Mouse (Mus musculus) forebrain, embryonic 15.5 days (tissue): ENCODE data around the gene Gm45062. TPM values are rescaled to one million over a fixed set of nuclear protein-coding genes. Genes with fewer than 3 reads are reported as not detected.
"Not testable (repeated sequence)": the region's sequence is repeated elsewhere in the genome, so short reads cannot be mapped to it uniquely, and the experiment has no call there.

Experiments
- ATAC-seq: fragments of 200-750 bp; cut with Nextera tagmentation; replicated peaks from 2 replicates; pipeline ENCODE4 v1.8.0; 2017; ENCODE audit warnings: mild to moderate bottlenecking, moderate TSS enrichment, moderate library complexity
- H3K27ac ChIP-seq: fragments of 300-500 bp; sonication (generic); replicated peaks from 2 replicates; pipeline ENCODE4 v1.5.1; 2015; ENCODE audit warnings: mild to moderate bottlenecking, inconsistent platforms
- H3K27me3 ChIP-seq: fragments of 300-500 bp; sonication (generic); 2 replicates; pipeline ENCODE4 v1.6.1; 2015; ENCODE audit warnings: inconsistent platforms
- H3K36me3 ChIP-seq: fragments of 300-500 bp; sonication (generic); 2 replicates; pipeline ENCODE4 v1.6.1; 2015; ENCODE audit warnings: mild to moderate bottlenecking, inconsistent platforms
- H3K4me1 ChIP-seq: fragments of 300-500 bp; sonication (generic); 2 replicates; pipeline ENCODE4 v1.6.1; 2015; ENCODE audit warnings: inconsistent platforms
- H3K4me2 ChIP-seq: fragments of 300-500 bp; sonication (generic); replicated peaks from 2 replicates; pipeline ENCODE4 v1.6.1; 2015; ENCODE audit warnings: mild to moderate bottlenecking, inconsistent platforms
- H3K4me3 ChIP-seq: fragments of 300-500 bp; sonication (generic); 2 replicates; pipeline ENCODE4 v1.5.1; 2015; ENCODE audit warnings: mild to moderate bottlenecking, inconsistent platforms
- H3K9ac ChIP-seq: fragments of 300-500 bp; sonication (generic); replicated peaks from 2 replicates; pipeline ENCODE4 v1.6.1; 2015; ENCODE audit warnings: mild to moderate bottlenecking, inconsistent platforms
- H3K9me3 ChIP-seq: fragments of 300-500 bp; sonication (generic); 2 replicates; pipeline ENCODE4 v1.6.1; 2016; ENCODE audit warnings: inconsistent platforms
- WGBS: fragments of 180-500 bp; shearing (Covaris S2); methylation state at CpG from one replicate; pipeline ENCODE4 v1.1.7; 2015; ENCODE audit warnings: mixed read lengths; 5-methylcytosine and 5-hydroxymethylcytosine counted together
- polyA plus RNA-seq: library from polyadenylated mRNA; unstranded; fragments of >200 nt; fragmentation: Nextera tagmentation; extraction: Ambion mirVana; gene quantifications from 2 replicates; pipeline ENCODE4 v1.2.1, GENCODE M21; 2015

Gene Gm45062
- polyA plus RNA-seq, 1 experiment from 2014 or later: 21.8 TPM

DNA sequence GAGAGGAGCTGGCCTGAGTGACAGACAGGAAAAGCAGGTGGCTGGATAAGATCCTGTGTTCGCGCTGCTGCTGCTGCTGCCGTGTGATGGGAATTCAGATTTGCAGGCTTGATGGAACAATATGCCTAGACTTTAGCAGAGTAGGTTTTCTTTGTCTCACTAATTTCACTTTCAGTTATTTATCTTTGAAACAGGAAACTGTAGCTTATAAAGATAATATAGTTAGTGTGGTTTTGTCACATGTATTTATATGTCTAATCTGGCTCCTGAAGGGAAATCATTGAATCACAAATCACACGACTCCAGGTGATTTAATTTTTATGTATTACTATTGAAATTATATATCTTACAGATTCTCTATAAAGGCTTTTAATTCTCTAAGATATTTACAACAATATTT is 24.0 kb downstream of the Gm45062 start:
- no peak for ATAC-seq
- Histone ChIP-seq H3K27ac (no peak overlapping the region), H3K4me3 (no peak overlapping the region), H3K9me3 (no peaks in the 10 kb centered on the region), H3K36me3 (no peaks in the 10 kb centered on the region; the same call in 1 of the 2 replicates), H3K9ac (no peak overlapping the region), H3K27me3 (no peaks in the 10 kb centered on the region), H3K4me1 (no peaks in the 10 kb centered on the region), H3K4me2 (no peak overlapping the region)
- WGBS: 73% methylated on average over 4 of the region's 4 CpGs

DNA sequence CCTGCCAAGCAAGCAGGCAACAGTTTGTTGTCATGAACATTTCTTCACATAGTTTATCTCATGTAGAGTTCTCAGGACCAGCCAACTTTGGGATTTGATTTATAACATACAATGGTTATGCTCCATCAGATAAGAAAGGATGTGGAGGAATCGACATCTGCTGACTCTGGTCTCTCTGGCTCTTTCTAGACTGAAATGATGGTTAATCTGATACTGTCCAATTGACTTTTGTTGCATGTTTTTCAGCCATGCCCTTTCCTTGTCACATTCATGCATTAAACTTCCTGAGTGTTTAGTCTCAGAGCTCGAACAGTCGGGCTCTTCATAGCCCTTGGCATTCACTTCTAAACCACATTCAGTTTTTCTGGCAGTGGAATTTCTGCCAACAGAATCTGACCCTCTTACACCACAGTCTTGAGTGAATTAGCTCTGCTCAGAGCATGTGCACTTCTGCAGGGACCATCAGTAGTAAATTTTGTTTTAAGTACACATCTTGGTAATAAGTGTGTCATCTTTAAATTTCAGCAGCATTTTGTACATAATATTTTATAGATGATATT is 26.2 kb downstream of the Gm45062 start:
- Histone ChIP-seq H3K9me3 (no peaks in the 10 kb centered on the region), H3K27ac (no peak overlapping the region), H3K36me3 (no peaks in the 10 kb centered on the region; the same call in 1 of the 2 replicates), H3K4me3 (no peak overlapping the region), H3K4me1 (no peaks in the 10 kb centered on the region), H3K9ac (no peak overlapping the region), H3K4me2 (no peak overlapping the region), H3K27me3 (no peaks in the 10 kb centered on the region)
- WGBS: 70% methylated on average over 3 of the region's 3 CpGs
- no peak for ATAC-seq

DNA sequence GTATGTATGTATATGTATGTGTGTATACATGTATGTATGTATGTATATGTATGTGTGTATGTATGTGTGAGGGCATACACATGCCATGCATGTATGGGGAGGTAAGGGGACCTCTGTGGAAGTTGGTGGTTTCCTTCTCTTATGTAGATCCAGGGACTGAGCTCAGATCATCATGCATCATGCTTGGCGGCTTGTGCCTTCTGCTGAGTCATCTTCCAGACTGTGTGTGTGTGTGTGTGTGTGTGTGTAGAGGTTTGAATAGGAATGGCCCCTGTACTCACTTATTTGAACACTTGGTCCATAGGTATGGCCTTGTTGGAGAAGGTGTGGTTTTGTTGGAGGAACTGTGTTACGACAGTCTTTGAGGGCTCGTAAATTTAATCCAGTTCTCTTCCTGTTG is 26.9 kb downstream of the Gm45062 start:
- no peaks in the 10 kb centered on the region for H3K9me3 ChIP-seq
- no peaks in the 10 kb centered on the region for H3K27me3 ChIP-seq
- H3K27ac ChIP-seq: no peak overlapping the region
- ATAC-seq: no peak
- H3K36me3 ChIP-seq: no peaks in the 10 kb centered on the region; the same call in 1 of the 2 replicates
- 100% methylated on average over 3 of the region's 3 CpGs for WGBS
- H3K4me3 ChIP-seq: no peak overlapping the region
- H3K4me2 ChIP-seq: no peak overlapping the region
- H3K9ac ChIP-seq: no peak overlapping the region
- H3K4me1 ChIP-seq: no peaks in the 10 kb centered on the region

DNA sequence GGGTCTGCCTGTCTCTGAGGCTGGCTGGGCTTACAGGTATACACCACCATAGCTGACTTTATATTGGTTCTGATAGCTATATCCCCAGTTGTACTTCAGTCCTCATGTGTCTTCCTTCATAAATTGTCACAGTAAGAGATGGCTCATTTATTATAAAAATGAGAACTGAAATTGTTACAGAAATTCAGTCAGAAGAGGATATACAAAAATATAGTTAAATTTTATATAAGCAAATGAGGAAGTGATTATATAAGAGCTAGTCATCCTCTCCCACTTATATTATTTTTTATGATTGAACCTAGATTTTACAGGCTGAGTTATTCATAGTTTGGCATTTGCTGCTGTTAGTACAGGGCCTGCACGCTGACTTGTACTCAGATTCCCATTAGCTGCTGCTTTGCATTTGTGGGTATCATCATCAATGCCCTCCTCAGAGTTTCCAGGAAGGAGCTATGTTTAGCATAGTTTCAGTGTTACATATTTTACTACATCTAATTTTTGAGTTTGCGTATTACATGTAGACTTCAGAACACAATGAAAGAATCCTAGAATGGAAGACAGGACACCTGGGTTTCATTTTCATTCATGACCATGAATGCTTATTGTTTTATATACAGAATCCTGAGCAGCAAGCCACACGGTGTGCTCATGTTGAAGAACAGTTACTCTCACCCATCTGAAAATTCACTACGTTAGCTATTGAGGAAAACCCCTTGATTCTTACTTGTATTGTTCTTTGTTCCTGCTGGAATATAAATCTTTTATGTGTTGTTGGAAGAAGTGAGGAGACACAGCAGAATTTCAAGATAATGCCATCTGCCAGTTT is 29.7 kb downstream of the Gm45062 start:
- Histone ChIP-seq H3K36me3 (no peaks in the 10 kb centered on the region), H3K4me1 (peaks cover 4% of the 10 kb centered on the region), H3K27me3 (no peaks in the 10 kb centered on the region), H3K4me2 (no peak overlapping the region), H3K4me3 (no peak overlapping the region), H3K9ac (no peak overlapping the region), H3K9me3 (no peaks in the 10 kb centered on the region), H3K27ac (no peak overlapping the region)
- WGBS: 73% methylated on average over 4 of the region's 4 CpGs
- ATAC-seq: no peak

DNA sequence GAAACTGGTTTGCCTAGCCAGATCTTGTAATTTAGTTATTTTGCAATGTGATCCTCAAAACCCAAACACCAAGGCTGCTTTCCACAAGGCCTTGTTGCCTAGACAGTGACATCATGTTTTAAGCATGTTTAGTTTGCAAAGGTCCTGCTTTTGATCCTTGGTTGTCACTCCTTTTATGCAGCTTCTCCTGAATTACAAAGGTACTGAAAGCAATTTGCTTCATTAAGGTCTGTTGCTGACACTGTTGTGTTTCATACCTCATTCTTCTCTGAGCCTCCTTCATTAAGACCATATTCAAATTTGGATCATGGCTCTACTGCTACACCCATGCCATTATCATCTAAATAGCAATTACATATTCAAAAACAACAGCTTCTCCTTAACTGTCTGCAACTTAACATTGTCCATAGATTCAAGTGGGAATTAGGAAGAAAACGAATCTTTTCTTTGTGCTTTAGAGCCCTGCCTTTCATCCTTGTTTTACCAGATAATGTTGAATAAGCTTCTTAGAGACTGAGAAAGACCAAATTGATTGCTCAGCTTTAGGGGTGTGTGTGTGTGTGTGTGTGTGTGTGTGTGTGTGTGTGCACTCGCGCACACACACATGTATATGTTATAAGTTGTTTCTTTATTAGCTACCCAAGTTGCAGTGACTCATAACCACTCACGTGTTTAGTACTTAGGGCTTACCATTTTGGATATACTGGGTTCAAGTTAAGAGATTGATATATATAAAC is 35.0 kb downstream of the Gm45062 start:
- Histone ChIP-seq H3K36me3 (no peaks in the 10 kb centered on the region), H3K27me3 (no peaks in the 10 kb centered on the region), H3K9ac (no peak overlapping the region), H3K4me1 (peaks cover 10% of the 10 kb centered on the region), H3K4me2 (no peak overlapping the region), H3K4me3 (no peak overlapping the region), H3K27ac (peak overlapping the region; percentile 2), H3K9me3 (no peaks in the 10 kb centered on the region)
- 30% methylated on average over 4 of the region's 4 CpGs for WGBS
- ATAC-seq: peak; percentile 90

DNA sequence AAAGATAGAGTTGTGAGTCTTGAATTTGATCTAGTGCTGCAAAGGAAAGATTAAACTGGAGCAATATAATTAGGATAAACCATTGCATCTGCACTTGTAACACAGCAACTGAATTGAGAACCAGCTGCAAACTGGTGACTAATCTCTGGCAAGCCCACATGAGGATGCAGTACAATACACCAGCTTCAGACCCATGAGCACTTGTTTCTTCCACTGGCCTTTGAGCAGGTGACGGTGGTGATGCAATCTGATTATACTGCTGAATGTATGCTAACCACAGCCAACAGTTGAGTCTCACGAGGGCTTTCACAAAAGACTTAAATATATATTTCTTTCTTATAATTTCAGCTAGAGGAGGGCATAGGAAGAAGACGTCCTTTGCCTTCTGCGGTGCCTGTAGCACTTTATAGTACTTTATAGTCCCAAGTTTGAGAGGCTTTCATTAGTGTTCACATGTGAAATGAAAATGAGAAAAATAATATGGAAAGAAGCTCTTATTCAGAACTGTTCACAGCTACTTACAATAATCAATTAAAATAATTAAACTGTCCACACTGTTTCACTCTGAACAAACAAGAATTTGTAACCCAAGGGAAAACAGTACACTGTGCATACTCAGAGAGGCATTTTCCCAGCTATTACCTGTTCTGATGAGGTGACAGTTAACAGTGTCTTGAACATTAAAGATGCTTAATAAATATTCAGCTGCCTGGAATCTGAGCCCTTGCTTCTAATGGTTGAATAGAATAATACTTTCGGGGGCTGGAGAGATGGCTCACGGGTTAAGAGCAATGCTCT is 40.0 kb downstream of the Gm45062 start:
- ATAC-seq: peak; percentile 75
- no peaks in the 10 kb centered on the region for H3K36me3 ChIP-seq
- no peak overlapping the region for H3K4me2 ChIP-seq
- H3K27ac ChIP-seq: no peak overlapping the region
- WGBS: 44% methylated on average over 6 of the region's 6 CpGs
- H3K9ac ChIP-seq: no peak overlapping the region
- peaks cover 3% of the 10 kb centered on the region for H3K4me1 ChIP-seq
- no peaks in the 10 kb centered on the region for H3K9me3 ChIP-seq
- H3K27me3 ChIP-seq: no peaks in the 10 kb centered on the region
- H3K4me3 ChIP-seq: no peak overlapping the region

DNA sequence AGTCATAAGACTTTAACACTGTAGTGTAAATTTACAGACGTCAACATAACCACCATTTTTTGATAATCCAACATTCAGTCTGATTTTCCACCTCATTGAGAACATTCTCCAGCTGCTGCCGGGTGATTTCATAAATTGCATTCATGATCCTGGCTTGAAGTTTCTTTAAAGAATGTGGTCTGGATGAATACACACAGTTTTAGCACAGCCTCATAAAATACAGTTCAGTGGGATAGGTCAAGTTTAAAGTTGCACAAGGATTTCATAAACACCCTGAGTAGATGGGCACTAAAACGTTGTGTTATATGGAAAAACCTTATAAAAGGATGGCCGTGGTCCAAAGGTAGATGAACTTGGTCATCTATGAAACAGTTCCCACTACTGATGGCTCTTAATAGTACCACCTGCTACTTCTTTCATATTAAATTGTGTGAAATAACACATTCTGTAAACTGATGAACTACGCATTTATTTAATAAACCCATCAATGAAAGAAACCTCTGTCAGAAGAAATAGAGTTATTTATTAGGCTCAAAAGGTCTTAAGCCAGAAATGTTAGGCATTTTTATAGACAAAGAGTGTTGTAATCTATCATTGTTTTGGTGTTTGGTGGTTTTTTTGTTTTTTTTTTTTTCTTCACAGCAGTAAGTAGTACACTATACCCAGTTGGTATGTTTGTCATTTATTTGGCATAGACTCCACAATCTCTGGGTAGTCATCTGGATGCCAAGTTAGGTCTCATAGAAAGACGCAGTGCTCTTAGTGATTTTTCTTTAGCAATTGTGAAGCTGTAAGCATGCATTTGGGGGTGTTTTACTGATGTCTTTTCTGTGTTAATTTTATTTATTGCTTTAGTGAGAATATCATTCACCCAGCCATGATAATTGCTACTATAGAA is 48.9 kb downstream of the Gm45062 start:
- H3K27me3 ChIP-seq: no peaks in the 10 kb centered on the region
- H3K27ac ChIP-seq: 0 out of 2 replicates have a peak overlapping the region, but pooled peaks have one; percentile 12
- no peaks in the 10 kb centered on the region for H3K9me3 ChIP-seq
- peaks cover 8% of the 10 kb centered on the region; the same call in 1 of the 2 replicates for H3K4me1 ChIP-seq
- no peak overlapping the region for H3K9ac ChIP-seq
- H3K4me2 ChIP-seq: no peak overlapping the region
- 40% methylated on average over 6 of the region's 6 CpGs for WGBS
- no peak overlapping the region for H3K4me3 ChIP-seq
- peak; percentile 77 for ATAC-seq
- H3K36me3 ChIP-seq: no peaks in the 10 kb centered on the region

DNA sequence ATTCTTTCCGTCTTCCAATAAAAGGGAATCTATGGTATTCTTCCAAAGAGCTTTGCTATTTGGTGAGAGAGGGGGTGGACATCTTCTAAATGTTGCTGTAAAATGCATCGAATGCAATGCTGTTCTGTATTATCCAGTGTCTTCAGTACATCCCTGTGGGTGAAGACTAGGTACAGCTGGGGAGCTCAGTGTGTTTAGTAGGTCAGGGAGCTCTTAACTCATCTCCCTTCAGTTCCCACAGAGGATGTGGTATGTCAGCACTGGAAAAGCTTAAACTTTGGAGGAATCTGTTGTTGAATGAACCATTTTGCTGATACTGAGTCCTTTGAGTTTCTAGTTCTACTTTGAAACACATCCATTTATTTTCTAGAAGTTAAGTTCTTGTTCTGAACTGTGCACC is 53.3 kb downstream of the Gm45062 start:
- no peak for ATAC-seq
- Histone ChIP-seq H3K4me2 (no peak overlapping the region), H3K9me3 (no peaks in the 10 kb centered on the region), H3K27me3 (no peaks in the 10 kb centered on the region), H3K9ac (no peak overlapping the region), H3K4me3 (no peak overlapping the region), H3K4me1 (peaks cover 8% of the 10 kb centered on the region; the same call in 1 of the 2 replicates), H3K36me3 (no peaks in the 10 kb centered on the region), H3K27ac (no peak overlapping the region)
- 90% methylated on average over 2 of the region's 2 CpGs for WGBS

DNA sequence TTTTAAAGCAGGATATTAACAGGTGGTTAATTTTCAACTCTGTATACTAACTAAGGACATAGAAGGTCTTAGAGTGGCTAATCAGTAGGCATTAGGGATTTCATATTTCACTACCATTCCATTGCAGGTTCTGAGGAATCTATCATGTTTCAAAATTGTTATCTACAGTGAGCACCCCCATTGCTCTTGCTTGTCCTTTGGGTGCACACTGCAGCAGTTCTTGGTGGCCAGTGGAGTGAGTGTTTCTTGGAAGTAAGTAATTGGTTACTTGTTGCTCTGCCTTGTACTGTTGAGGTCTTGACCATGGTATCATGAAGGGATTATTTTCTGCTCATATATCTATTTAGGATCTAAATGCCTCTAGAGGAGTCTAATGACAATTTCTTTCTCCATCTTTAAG is 57.0 kb downstream of the Gm45062 start:
- H3K9ac ChIP-seq: no peak overlapping the region
- H3K9me3 ChIP-seq: no peaks in the 10 kb centered on the region
- no peak overlapping the region for H3K27ac ChIP-seq
- no peaks in the 10 kb centered on the region for H3K27me3 ChIP-seq
- no peaks in the 10 kb centered on the region for H3K4me1 ChIP-seq
- no peak for ATAC-seq
- no peak overlapping the region for H3K4me2 ChIP-seq
- H3K36me3 ChIP-seq: no peaks in the 10 kb centered on the region
- H3K4me3 ChIP-seq: no peak overlapping the region

DNA sequence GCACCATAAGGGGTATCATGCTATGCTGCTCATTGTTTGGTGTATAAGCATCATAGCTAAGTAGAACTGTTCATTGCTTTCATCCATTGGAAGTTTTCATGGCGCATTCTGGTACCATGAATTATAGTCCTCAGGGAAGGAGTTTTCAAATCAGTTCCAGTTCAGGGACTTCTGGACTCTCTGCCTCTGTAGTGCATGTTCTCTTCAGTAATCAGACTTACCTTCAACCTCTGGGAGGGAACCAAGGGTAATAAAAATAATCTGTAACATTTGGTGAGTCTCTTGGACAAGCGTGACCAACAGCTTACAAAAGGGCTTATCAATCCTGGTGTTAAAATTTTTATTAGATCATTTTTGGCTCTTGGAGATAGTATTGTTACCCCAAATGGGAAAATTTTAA is 60.3 kb downstream of the Gm45062 start:
- H3K4me3 ChIP-seq: no peak overlapping the region
- no peaks in the 10 kb centered on the region for H3K4me1 ChIP-seq
- no peaks in the 10 kb centered on the region for H3K36me3 ChIP-seq
- 96% methylated on average over 2 of the region's 2 CpGs for WGBS
- H3K4me2 ChIP-seq: no peak overlapping the region
- no peak overlapping the region for H3K27ac ChIP-seq
- no peak for ATAC-seq
- no peaks in the 10 kb centered on the region for H3K9me3 ChIP-seq
- no peak overlapping the region for H3K9ac ChIP-seq
- no peaks in the 10 kb centered on the region for H3K27me3 ChIP-seq

DNA sequence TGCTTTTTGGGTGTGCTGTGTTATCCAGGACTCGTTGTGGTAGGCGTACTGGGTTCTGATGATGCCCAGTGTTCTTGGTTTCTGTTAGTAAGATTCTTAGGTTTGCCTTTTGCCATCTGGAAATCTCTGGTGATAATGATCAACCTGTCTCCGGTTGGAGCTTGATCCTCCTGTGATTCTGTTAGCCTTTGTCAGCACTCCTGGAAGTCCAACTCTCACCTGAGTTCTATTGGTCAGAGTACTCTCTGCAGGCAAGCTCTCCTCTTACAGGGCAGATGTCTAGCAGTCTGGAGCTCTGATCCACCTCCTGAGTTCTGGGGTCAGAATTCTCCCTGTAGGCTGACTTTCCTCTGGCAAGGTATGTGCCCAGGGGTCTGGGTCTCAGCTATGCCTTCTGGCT is 72.2 kb downstream of the Gm45062 start:
- H3K4me2 ChIP-seq, H3K27ac ChIP-seq, H3K4me1 ChIP-seq, H3K27me3 ChIP-seq, H3K36me3 ChIP-seq, H3K9ac ChIP-seq, H3K9me3 ChIP-seq, H3K4me3 ChIP-seq, ATAC-seq: not testable (repeated sequence)
- WGBS: 98% methylated on average over 3 of the region's 3 CpGs
